Mouse (Mus musculus): ENCODE measurements around the gene Macf1. TPM values are rescaled to one million over a fixed set of nuclear protein-coding genes. Genes with fewer than 3 reads are reported as not detected.
A peak's percentile ranks its signal among the peaks of the same experiment; 100 is the strongest.
"Not testable (repeated sequence)": the region's sequence is repeated elsewhere in the genome, so short reads cannot be mapped to it uniquely, and the experiment has no call there.

The Macf1 gene
- polyA plus RNA-seq, 1 experiment: 60.4 TPM

DNA sequence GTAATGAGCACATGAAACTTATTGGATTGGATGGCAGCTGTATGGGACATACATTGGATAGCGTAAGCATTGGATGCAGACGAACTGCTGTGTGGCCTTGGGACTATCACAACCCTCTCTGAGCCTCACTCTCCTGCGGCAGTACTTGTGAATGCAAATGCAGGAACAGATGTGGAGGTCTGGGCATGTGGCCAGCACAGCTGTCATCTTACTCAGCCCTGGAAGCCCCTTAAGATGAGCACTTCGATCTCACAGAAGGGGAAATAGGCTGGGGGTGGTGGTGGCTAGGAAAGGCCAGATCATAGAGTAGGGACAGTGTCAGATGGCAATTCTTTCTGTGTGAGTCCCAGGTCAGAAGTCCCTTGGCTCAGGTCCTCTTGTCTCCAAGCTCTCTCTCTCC, 346.5 kb downstream of the Macf1 start:
- no peak overlapping the region for H3ac ChIP-seq (ENCODE audit: control insufficient read depth, insufficient read length, low read depth)
- TF ChIP-seq USF1 (IDR thresholded peaks at IDR 0.05; ENCODE audit: low read depth) (no peak), CTCF (IDR thresholded peaks at IDR 0.05; ENCODE audit: control insufficient read depth, insufficient read depth, insufficient read length) (no peak)
- H3K4me3 ChIP-seq (ENCODE audit: insufficient read depth, poor library complexity, severe bottlenecking): no peak overlapping the region
- no peaks in the 10 kb centered on the region for H3K36me3 ChIP-seq (ENCODE audit: control insufficient read depth, insufficient read depth)
- no peaks in the 10 kb centered on the region for H3K79me3 ChIP-seq (ENCODE audit: low read depth)
- no peaks in the 10 kb centered on the region for H3K79me2 ChIP-seq (ENCODE audit: control insufficient read depth, insufficient read depth)
- H3K27me3 ChIP-seq (ENCODE audit: control insufficient read depth, insufficient read depth, insufficient read length): no peaks in the 10 kb centered on the region

DNA sequence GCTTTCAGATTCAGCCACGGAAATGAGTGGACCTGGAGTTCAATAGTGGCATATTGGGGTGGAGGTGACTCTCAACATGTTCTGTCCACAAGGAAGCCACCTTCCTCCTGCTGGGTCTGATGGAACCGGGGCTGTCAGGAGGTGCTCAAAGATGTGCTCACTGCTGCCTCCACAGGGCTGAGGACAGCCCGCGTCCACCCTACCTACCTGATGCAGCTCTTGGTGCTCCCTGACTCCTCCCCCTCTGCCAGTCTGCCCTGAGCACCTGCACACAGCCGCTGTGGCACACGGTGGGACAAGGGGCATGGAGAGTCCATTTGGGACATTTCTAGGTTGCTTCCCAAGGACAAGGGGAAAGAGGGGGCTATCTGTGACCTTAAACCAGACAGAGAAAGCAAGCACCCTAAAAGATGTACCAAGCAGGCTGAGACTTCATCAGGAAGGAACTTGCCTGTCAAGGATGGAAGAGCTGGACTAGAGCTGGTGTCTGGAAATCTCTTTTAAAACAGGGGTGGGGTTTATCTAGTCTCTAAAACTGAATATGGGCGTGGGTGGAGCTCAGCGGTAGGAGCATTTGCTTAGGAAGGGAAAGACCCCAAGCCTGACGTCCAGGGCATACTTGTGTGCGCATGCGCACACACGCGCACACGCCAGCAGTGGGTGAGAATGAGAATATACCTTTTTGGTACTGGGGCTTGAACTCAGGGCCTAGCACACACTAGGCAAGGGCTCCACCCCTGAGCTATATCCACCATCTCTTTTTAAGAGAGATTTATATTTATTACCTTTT, 348.2 kb downstream of the Macf1 start:
- Histone ChIP-seq H3K79me2 (ENCODE audit: control insufficient read depth, insufficient read depth) (no peaks in the 10 kb centered on the region), H3K79me3 (ENCODE audit: low read depth) (no peaks in the 10 kb centered on the region), H3K4me3 (ENCODE audit: insufficient read depth, poor library complexity, severe bottlenecking) (no peak overlapping the region), H3K27me3 (ENCODE audit: control insufficient read depth, insufficient read depth, insufficient read length) (no peaks in the 10 kb centered on the region), H3ac (ENCODE audit: control insufficient read depth, insufficient read length, low read depth) (no peak overlapping the region), H3K36me3 (ENCODE audit: control insufficient read depth, insufficient read depth) (no peaks in the 10 kb centered on the region)
- TF ChIP-seq CEBPB (IDR thresholded peaks at IDR 0.05; ENCODE audit: low read depth) (no peak), MAX (IDR thresholded peaks at IDR 0.05) (no peak), CTCF (IDR thresholded peaks at IDR 0.05; ENCODE audit: control insufficient read depth, insufficient read depth, insufficient read length) (peak; percentile 4), USF1 (IDR thresholded peaks at IDR 0.05; ENCODE audit: low read depth) (no peak)

- H3K36me3 ChIP-seq (ENCODE audit: control insufficient read depth, insufficient read depth); H3ac ChIP-seq (ENCODE audit: control insufficient read depth, insufficient read length, low read depth); H3K79me2 ChIP-seq (ENCODE audit: control insufficient read depth, insufficient read depth); H3K27me3 ChIP-seq (ENCODE audit: control insufficient read depth, insufficient read depth, insufficient read length); H3K4me3 ChIP-seq (ENCODE audit: insufficient read depth, poor library complexity, severe bottlenecking); H3K79me3 ChIP-seq (ENCODE audit: low read depth): not testable (repeated sequence)
Measured at GRCm38 (mm10) chr4:123335244-123335643, 348.9 kb downstream of the Macf1 start.

GRCm38 (mm10) chr4:123334177-123334576, 350.0 kb downstream of the Macf1 start:
- Histone ChIP-seq H3K79me3 (ENCODE audit: low read depth) (no peaks in the 10 kb centered on the region), H3K27me3 (ENCODE audit: control insufficient read depth, insufficient read depth, insufficient read length) (no peaks in the 10 kb centered on the region), H3K36me3 (ENCODE audit: control insufficient read depth, insufficient read depth) (no peaks in the 10 kb centered on the region), H3ac (ENCODE audit: control insufficient read depth, insufficient read length, low read depth) (no peak overlapping the region), H3K4me3 (ENCODE audit: insufficient read depth, poor library complexity, severe bottlenecking) (no peak overlapping the region), H3K79me2 (ENCODE audit: control insufficient read depth, insufficient read depth) (no peaks in the 10 kb centered on the region)
- TF ChIP-seq CTCF (IDR thresholded peaks at IDR 0.05; ENCODE audit: control insufficient read depth, insufficient read depth, insufficient read length): no peak
- no peak for TF ChIP-seq MYOG (IDR thresholded peaks at IDR 0.05; ENCODE audit: control insufficient read depth, extremely low read depth, insufficient read length)
- TF ChIP-seq FOSL1 (IDR thresholded peaks at IDR 0.05; ENCODE audit: insufficient read depth, low read length, poor library complexity, severe bottlenecking): no peak
- TF ChIP-seq MAX (IDR thresholded peaks at IDR 0.05): no peak
- TF ChIP-seq CEBPB (IDR thresholded peaks at IDR 0.05; ENCODE audit: low read depth): no peak
- no peak for TF ChIP-seq USF1 (IDR thresholded peaks at IDR 0.05; ENCODE audit: low read depth)
- no peak for TF ChIP-seq MYOD1 (IDR thresholded peaks at IDR 0.05; ENCODE audit: control insufficient read depth, insufficient read length, low read depth)

GRCm38 (mm10) chr4:123333151-123333550, 351.0 kb downstream of the Macf1 start:
- TF ChIP-seq FOSL1 (IDR thresholded peaks at IDR 0.05; ENCODE audit: insufficient read depth, low read length, poor library complexity, severe bottlenecking) (no peak), USF1 (IDR thresholded peaks at IDR 0.05; ENCODE audit: low read depth) (no peak), CTCF (IDR thresholded peaks at IDR 0.05; ENCODE audit: control insufficient read depth, insufficient read depth, insufficient read length) (no peak), MYOG (IDR thresholded peaks at IDR 0.05; ENCODE audit: control insufficient read depth, extremely low read depth, insufficient read length) (no peak)
- no peak overlapping the region for H3ac ChIP-seq (ENCODE audit: control insufficient read depth, insufficient read length, low read depth)
- no peaks in the 10 kb centered on the region for H3K27me3 ChIP-seq (ENCODE audit: control insufficient read depth, insufficient read depth, insufficient read length)
- H3K79me2 ChIP-seq (ENCODE audit: control insufficient read depth, insufficient read depth): no peaks in the 10 kb centered on the region
- H3K79me3 ChIP-seq (ENCODE audit: low read depth): no peaks in the 10 kb centered on the region
- H3K4me3 ChIP-seq (ENCODE audit: insufficient read depth, poor library complexity, severe bottlenecking): no peak overlapping the region
- H3K36me3 ChIP-seq (ENCODE audit: control insufficient read depth, insufficient read depth): no peaks in the 10 kb centered on the region

GRCm38 (mm10) chr4:123331961-123332360, 352.2 kb downstream of the Macf1 start:
- H3K4me3 ChIP-seq (ENCODE audit: insufficient read depth, poor library complexity, severe bottlenecking); H3K27me3 ChIP-seq (ENCODE audit: control insufficient read depth, insufficient read depth, insufficient read length); H3K36me3 ChIP-seq (ENCODE audit: control insufficient read depth, insufficient read depth); H3K79me2 ChIP-seq (ENCODE audit: control insufficient read depth, insufficient read depth); H3ac ChIP-seq (ENCODE audit: control insufficient read depth, insufficient read length, low read depth); H3K79me3 ChIP-seq (ENCODE audit: low read depth): not testable (repeated sequence)

- TF ChIP-seq FOSL1 (IDR thresholded peaks at IDR 0.05; ENCODE audit: insufficient read depth, low read length, poor library complexity, severe bottlenecking): no peak
- no peak for TF ChIP-seq MYOG (IDR thresholded peaks at IDR 0.05; ENCODE audit: control insufficient read depth, extremely low read depth, insufficient read length)
- TF ChIP-seq MYOD1 (IDR thresholded peaks at IDR 0.05; ENCODE audit: control insufficient read depth, insufficient read length, low read depth): no peak
- no peak for TF ChIP-seq MAX (IDR thresholded peaks at IDR 0.05)
- no peak for TF ChIP-seq USF1 (IDR thresholded peaks at IDR 0.05; ENCODE audit: low read depth)
- TF ChIP-seq CTCF (IDR thresholded peaks at IDR 0.05; ENCODE audit: control insufficient read depth, insufficient read depth, insufficient read length): no peak
- H3K79me2 ChIP-seq (ENCODE audit: control insufficient read depth, insufficient read depth): no peaks in the 10 kb centered on the region
- no peak overlapping the region for H3K4me3 ChIP-seq (ENCODE audit: insufficient read depth, poor library complexity, severe bottlenecking)
- H3ac ChIP-seq (ENCODE audit: control insufficient read depth, insufficient read length, low read depth): no peak overlapping the region
- no peaks in the 10 kb centered on the region for H3K79me3 ChIP-seq (ENCODE audit: low read depth)
- H3K36me3 ChIP-seq (ENCODE audit: control insufficient read depth, insufficient read depth): no peaks in the 10 kb centered on the region
- H3K27me3 ChIP-seq (ENCODE audit: control insufficient read depth, insufficient read depth, insufficient read length): no peaks in the 10 kb centered on the region
Measured at GRCm38 (mm10) chr4:123331326-123331725, 352.8 kb downstream of the Macf1 start.
